Comparison of ENCODE assay signal across 18 mouse cellular contexts in genomic region chr13:102449416-102450121, GRCm38 (mm10).
DNase-seq lines count a peak whose midpoint lies in the region; ATAC-seq and TF ChIP-seq lines count a peak whose summit lies in the region.
"Had no signal": no experiment of that assay in that cellular context is flagged by ENCODE, and none has a peak within 500 bp of the region (broad histone marks: within the 10 kb centered on the region; RNA-seq: fewer than 3 reads in every experiment).

No protein-coding gene starts in this region.

- H3K9me3 ChIP-seq in forebrain, embryonic 10.5 days = no peaks in the 10 kb centered on the region
- H3K9me3 ChIP-seq in forebrain, embryonic 14.5 days (replicated peaks; ENCODE audit: control insufficient read depth, low read length) = no peaks in the 10 kb centered on the region
- no peaks in the 10 kb centered on the region for H3K9me3 ChIP-seq in kidney, embryonic 15.5 days (replicated peaks)
- H3K9me3 ChIP-seq in midbrain, embryonic 14.5 days (ENCODE audit: control insufficient read depth, low read length) = no peaks in the 10 kb centered on the region
- H3K9me3 ChIP-seq: embryonic facial prominence, embryonic 13.5 days; liver, embryonic 12.5 days had no signal

- no peak for ATAC-seq in forebrain, embryonic 14.5 days
- ATAC-seq in kidney, embryonic 15.5 days (replicated peaks; ENCODE audit: low FRiP score) = no peak
- no peak; the same call in 1 of the 2 replicates for ATAC-seq in midbrain, embryonic 14.5 days (ENCODE audit: low FRiP score, low TSS enrichment)
- ATAC-seq: liver, embryonic 12.5 days had no signal

- no peak overlapping the region; the same call in 1 of the 2 replicates for H3K4me3 ChIP-seq in forebrain, embryonic 10.5 days
- H3K4me3 ChIP-seq in forebrain, embryonic 14.5 days (ENCODE audit: low read depth, low read length) = no peak overlapping the region
- no peak overlapping the region for H3K4me3 ChIP-seq in kidney, embryonic 15.5 days (replicated peaks)
- H3K4me3 ChIP-seq in midbrain, embryonic 14.5 days (replicated peaks; ENCODE audit: low read depth, low read length) = no peak overlapping the region
- H3K4me3 ChIP-seq: embryonic facial prominence, embryonic 13.5 days; liver, embryonic 12.5 days had no signal

- H3K4me2 ChIP-seq in forebrain, embryonic 14.5 days (ENCODE audit: low read length) = no peak overlapping the region
- H3K4me2 ChIP-seq in kidney, embryonic 15.5 days = no peak overlapping the region
- peak overlapping the region; percentile 23 for H3K4me2 ChIP-seq in midbrain, embryonic 14.5 days (ENCODE audit: low read length)
- H3K4me2 ChIP-seq: embryonic facial prominence, embryonic 13.5 days; liver, embryonic 12.5 days had no signal

- peak; percentile 20 for DNase-seq in forebrain, embryonic 10.5 days (ENCODE audit: extremely low spot score, low spot score)
- DNase-seq in forebrain, embryonic 14.5 days (ENCODE audit: low spot score) = no peak
- no peak for DNase-seq in kidney, adult 18-20 months
- DNase-seq in brain, embryonic 14.5 days (ENCODE audit: low read depth) = peak; percentile 46
- DNase-seq in midbrain, embryonic 14.5 days = peak; percentile 43
- no peak for DNase-seq in thymus, postnatal 0 days (ENCODE audit: low spot score)
- DNase-seq in urinary bladder, postnatal 25 days (ENCODE audit: low spot score) = no peak
- DNase-seq: adrenal gland, postnatal 14 days; cerebellum, adult 9-11 months; gastrocnemius, postnatal 14 days; heart, postnatal 36 days; kidney, adult 2 months; layer of hippocampus, postnatal 36 days; lung, postnatal 14 days had no signal

- TF ChIP-seq CTCF in brain, embryonic 14.5 days (IDR thresholded peaks at IDR 0.05; ENCODE audit: borderline replicate concordance, extremely low read depth, insufficient read depth, insufficient read length) = no peak

- H3K27me3 ChIP-seq in forebrain, embryonic 10.5 days (ENCODE audit: poor library complexity, severe bottlenecking) = peaks cover 65% of the 10 kb centered on the region
- H3K27me3 ChIP-seq in forebrain, embryonic 14.5 days (replicated peaks; ENCODE audit: control insufficient read depth, insufficient read depth, low read length) = no peaks in the 10 kb centered on the region
- no peaks in the 10 kb centered on the region for H3K27me3 ChIP-seq in kidney, embryonic 15.5 days
- no peaks in the 10 kb centered on the region for H3K27me3 ChIP-seq in midbrain, embryonic 14.5 days (ENCODE audit: control insufficient read depth, insufficient read depth, low read length)
- H3K27me3 ChIP-seq: CH12.LX; embryonic facial prominence, embryonic 13.5 days; liver, embryonic 12.5 days had no signal

- H3K9ac ChIP-seq in forebrain, embryonic 14.5 days (ENCODE audit: low read length) = no peak overlapping the region
- H3K9ac ChIP-seq in kidney, embryonic 15.5 days = no peak overlapping the region
- H3K9ac ChIP-seq in midbrain, embryonic 14.5 days (replicated peaks; ENCODE audit: low read length) = no peak overlapping the region
- H3K9ac ChIP-seq: embryonic facial prominence, embryonic 13.5 days; liver, embryonic 12.5 days had no signal

- no peak for TF ChIP-seq POLR2A in brain, embryonic 14.5 days (IDR thresholded peaks at IDR 0.05; ENCODE audit: borderline replicate concordance, extremely low read depth, insufficient read depth, insufficient read length, poor library complexity, severe bottlenecking)

- H3K4me1 ChIP-seq in forebrain, embryonic 10.5 days = peaks cover 16% of the 10 kb centered on the region
- H3K4me1 ChIP-seq in forebrain, embryonic 14.5 days (ENCODE audit: control insufficient read depth, insufficient read depth, low read length) = no peaks in the 10 kb centered on the region
- peaks cover 20% of the 10 kb centered on the region for H3K4me1 ChIP-seq in kidney, embryonic 15.5 days
- H3K4me1 ChIP-seq in midbrain, embryonic 14.5 days (ENCODE audit: control insufficient read depth, insufficient read depth, low read length) = peaks cover 9% of the 10 kb centered on the region; the same call in 1 of the 2 replicates
- H3K4me1 ChIP-seq: liver, embryonic 12.5 days had no signal

- H3K36me3 ChIP-seq in forebrain, embryonic 10.5 days (replicated peaks) = no peaks in the 10 kb centered on the region
- H3K36me3 ChIP-seq in forebrain, embryonic 14.5 days (ENCODE audit: control insufficient read depth, insufficient read depth, low read length) = no peaks in the 10 kb centered on the region
- no peaks in the 10 kb centered on the region for H3K36me3 ChIP-seq in kidney, embryonic 15.5 days
- no peaks in the 10 kb centered on the region for H3K36me3 ChIP-seq in midbrain, embryonic 14.5 days (ENCODE audit: control insufficient read depth, insufficient read depth, low read length)
- H3K36me3 ChIP-seq: embryonic facial prominence, embryonic 13.5 days; liver, embryonic 12.5 days had no signal

- no peak overlapping the region for H3K27ac ChIP-seq in forebrain, embryonic 10.5 days
- H3K27ac ChIP-seq in forebrain, embryonic 14.5 days (ENCODE audit: low read depth, low read length) = no peak overlapping the region
- H3K27ac ChIP-seq in kidney, embryonic 15.5 days = peak overlapping the region; percentile 51
- H3K27ac ChIP-seq in midbrain, embryonic 14.5 days (replicated peaks; ENCODE audit: low read depth, low read length) = no peak overlapping the region
- H3K27ac ChIP-seq: embryonic facial prominence, embryonic 13.5 days; liver, embryonic 12.5 days had no signal

- WGBS in forebrain, embryonic 10.5 days = 11% methylated on average over 8 of the region's 8 CpGs
- 2% methylated on average over 8 of the region's 8 CpGs for WGBS in forebrain, embryonic 14.5 days
- 21% methylated on average over 8 of the region's 8 CpGs for WGBS in kidney, embryonic 15.5 days
- 3% methylated on average over 8 of the region's 8 CpGs for WGBS in midbrain, embryonic 14.5 days

Comparison
In these comparisons a context has a peak if more than half of its experiments do, and no peak if none do; other contexts are left out.
1. DNase-seq: peak in forebrain, embryonic 10.5 days (single experiment), brain, embryonic 14.5 days (single experiment) and midbrain, embryonic 14.5 days (single experiment); none in forebrain, embryonic 14.5 days (single experiment), kidney, adult 18-20 months (single experiment), thymus, postnatal 0 days (single experiment) and urinary bladder, postnatal 25 days (single experiment).